Mouse (Mus musculus): ENCODE results near the gene Kcp.

The Kcp gene

GRCm38 (mm10) chr6:29461502-29461901 is 46.2 kb downstream of the Kcp start:
- 69% methylated on average over 7 of the region's 7 CpGs for WGBS

GRCm38 (mm10) chr6:29450667-29451066 is 57.1 kb downstream of the Kcp start:
- 94% methylated on average over 6 of the region's 6 CpGs for WGBS

GRCm38 (mm10) chr6:29449858-29450257 is 57.9 kb downstream of the Kcp start:
- 44% methylated on average over 4 of the region's 4 CpGs for WGBS

GRCm38 (mm10) chr6:29445354-29445753 is 62.4 kb downstream of the Kcp start:
- 94% methylated on average over 7 of the region's 7 CpGs for WGBS

- WGBS, result 79% methylated on average over 11 of the region's 11 CpGs
These were observed 63.0 kb downstream of the Kcp start for GRCm38 (mm10) chr6:29444773-29445172.

- WGBS, result 82% methylated on average over 6 of the region's 6 CpGs
These were observed 68.0 kb downstream of the Kcp start for GRCm38 (mm10) chr6:29439789-29440188.

GRCm38 (mm10) chr6:29439251-29439650 is 68.5 kb downstream of the Kcp start:
- 69% methylated on average over 4 of the region's 4 CpGs for WGBS

- WGBS, result 31% methylated on average over 11 of the region's 11 CpGs
These were observed 71.3 kb downstream of the Kcp start for GRCm38 (mm10) chr6:29436461-29436934.

- WGBS, result 41% methylated on average over 6 of the region's 6 CpGs
These were observed 71.8 kb downstream of the Kcp start for GRCm38 (mm10) chr6:29435940-29436451.

- 28% methylated on average over 13 of the region's 13 CpGs for WGBS
These were observed 72.7 kb downstream of the Kcp start for GRCm38 (mm10) chr6:29434911-29435691.

- 34% methylated on average over 27 of the region's 27 CpGs for WGBS
These were observed 73.7 kb downstream of the Kcp start for GRCm38 (mm10) chr6:29433804-29434795.

- 2% methylated on average over 70 of the region's 77 CpGs for WGBS
These were observed 74.5 kb downstream of the Kcp start, which contains the start of gene Flnc for GRCm38 (mm10) chr6:29433038-29433803. Flnc (plus strand) TSS chr6:29433256.

GRCm38 (mm10) chr6:29432156-29432555 is 75.6 kb downstream of the Kcp start:
- WGBS, result 52% methylated on average over 3 of the region's 3 CpGs

- 54% methylated on average over 5 of the region's 5 CpGs for WGBS
These were observed 76.3 kb downstream of the Kcp start for GRCm38 (mm10) chr6:29431473-29431872.

GRCm38 (mm10) chr6:29430681-29431420 is 76.9 kb downstream of the Kcp start:
- WGBS, result 71% methylated on average over 15 of the region's 15 CpGs

GRCm38 (mm10) chr6:29428171-29428570 is 79.6 kb downstream of the Kcp start:
- 59% methylated on average over 4 of the region's 4 CpGs for WGBS

- WGBS, result 91% methylated on average over 6 of the region's 6 CpGs
These were observed 81.4 kb downstream of the Kcp start for GRCm38 (mm10) chr6:29426331-29426730.

GRCm38 (mm10) chr6:29425118-29425517 is 82.6 kb downstream of the Kcp start:
- 75% methylated on average over 8 of the region's 8 CpGs for WGBS
